ENCODE assay signal across 9 mouse cellular contexts in genomic region chr5:92924851-92925477, GRCm38 (mm10).
DNase-seq lines count a peak whose midpoint lies in the region; TF ChIP-seq lines count a peak whose summit lies in the region.
"Had no signal": no experiment of that assay in that cellular context is flagged by ENCODE, and none has a peak within 500 bp of the region (broad histone marks: within the 10 kb centered on the region; RNA-seq: fewer than 3 reads in every experiment).

No protein-coding gene starts in this region.

- no peak for DNase-seq in gastrocnemius, adult 2 months
- no peak for DNase-seq in gastrocnemius, postnatal 4 days (ENCODE audit: low spot score in 2 of 2)
- peak; percentile 56 for DNase-seq in heart, adult 8-10 months (ENCODE audit: low spot score)
- peak; percentile 83 for DNase-seq in kidney, adult 18-20 months
- peak; percentile 82 to 90 for DNase-seq in lung, adult 18-20 months
- DNase-seq in retina, postnatal 1 day: peak; percentile 32
- no peak for DNase-seq in cerebellum, adult 2 months
- no peak for DNase-seq in right cerebral cortex, postnatal 4 days

- intact Hi-C loops in gastrocnemius, adult 2 months (cut with DNase I): no loop called here

- TF ChIP-seq CTCF in gastrocnemius, adult 2 months (IDR thresholded peaks at IDR 0.05): no peak
- no peak for TF ChIP-seq CTCF in cerebellum, adult 2 months (IDR thresholded peaks at IDR 0.05; ENCODE audit: borderline replicate concordance, insufficient read depth, low read depth, low read length)

- H3K4me3 ChIP-seq in gastrocnemius, adult 2 months: peak overlapping the region; percentile 23; the same call in 1 of the 2 replicates
- H3K4me3 ChIP-seq in cerebellum, adult 2 months (replicated peaks; ENCODE audit: insufficient read depth, low read depth, low read length): no peak overlapping the region

- no peak overlapping the region; the same call in 1 of the 2 replicates for H3K27ac ChIP-seq in gastrocnemius, adult 2 months
- H3K27ac ChIP-seq in cerebellum, adult 2 months (ENCODE audit: insufficient read depth, low read length): no peak overlapping the region
- H3K27ac ChIP-seq: macrophage had no signal

- no peak for TF ChIP-seq POLR2A in cerebellum, adult 2 months (IDR thresholded peaks at IDR 0.05; ENCODE audit: borderline replicate concordance, insufficient read depth, low read length)

- no peaks in the 10 kb centered on the region for H3K4me1 ChIP-seq in cerebellum, adult 2 months (ENCODE audit: control insufficient read depth, insufficient read depth, low read length)

- WGBS in cerebellum, adult 2 months: 39% methylated on average over 17 of the region's 17 CpGs

- H3K27me3 ChIP-seq in cerebellum, adult 2 months (ENCODE audit: control insufficient read depth, insufficient read depth, low read length): no peaks in the 10 kb centered on the region

Comparison
In these comparisons a context has a peak if more than half of its experiments do, and no peak if none do; other contexts are left out.
1. DNase-seq: peak in heart, adult 8-10 months (single experiment), kidney, adult 18-20 months (single experiment), lung, adult 18-20 months (2 of 2) and retina, postnatal 1 day (single experiment); none in gastrocnemius, adult 2 months (single experiment), gastrocnemius, postnatal 4 days (0 of 2), cerebellum, adult 2 months (0 of 2) and right cerebral cortex, postnatal 4 days (single experiment).